Mouse (Mus musculus): ENCODE data around the gene Dock10. TPM values are rescaled to one million over a fixed set of nuclear protein-coding genes. Genes with fewer than 3 reads are reported as not detected.

Dock10 gene
- polyA plus RNA-seq, 1 experiment, result 23.4 TPM

GRCm38 (mm10) chr1:80556446-80556845 lies 201.9 kb downstream of the Dock10 start:
- Histone ChIP-seq H3K4me1 (ENCODE audit: control insufficient read depth, insufficient read depth, low read length) (no peaks in the 10 kb centered on the region), H3K4me3 (replicated peaks; ENCODE audit: control insufficient read depth, low read depth, low read length) (no peak overlapping the region), H3K27ac (ENCODE audit: control insufficient read depth, insufficient read depth, low read depth, low read length, poor library complexity) (no peak overlapping the region)
- 83% methylated on average over 1 of the region's 1 CpGs for whole genome bisulfite sequencing
- TF ChIP-seq POLR2A (IDR thresholded peaks at IDR 0.05; ENCODE audit: borderline replicate concordance, control insufficient read depth, low read depth, low read length), result no peak
- no peak for TF ChIP-seq CTCF (IDR thresholded peaks at IDR 0.05; ENCODE audit: control insufficient read depth, insufficient read depth, low read length)

- WGBS, result 93% methylated on average over 3 of the region's 3 CpGs
These were observed 216.8 kb downstream of the Dock10 start for GRCm38 (mm10) chr1:80541522-80541921.

GRCm38 (mm10) chr1:80522197-80522596 lies 236.1 kb downstream of the Dock10 start:
- Histone ChIP-seq H3K27ac (ENCODE audit: control insufficient read depth, insufficient read depth, low read depth, low read length, poor library complexity) (no peak overlapping the region), H3K4me3 (replicated peaks; ENCODE audit: control insufficient read depth, low read depth, low read length) (no peak overlapping the region), H3K4me1 (ENCODE audit: control insufficient read depth, insufficient read depth, low read length) (no peaks in the 10 kb centered on the region)
- 71% methylated on average over 5 of the region's 5 CpGs for WGBS
- TF ChIP-seq POLR2A (IDR thresholded peaks at IDR 0.05; ENCODE audit: borderline replicate concordance, control insufficient read depth, low read depth, low read length) (no peak), CTCF (IDR thresholded peaks at IDR 0.05; ENCODE audit: control insufficient read depth, insufficient read depth, low read length) (0 out of 2 replicates have a peak, but pooled peaks have one; percentile 12)

More at GRCm38 (mm10) chr1:80541522-80541921, 216.8 kb downstream of the Dock10 start:
- Histone ChIP-seq H3K4me1 (ENCODE audit: control insufficient read depth, insufficient read depth, low read length) (no peaks in the 10 kb centered on the region), H3K4me3 (replicated peaks; ENCODE audit: control insufficient read depth, low read depth, low read length) (no peak overlapping the region), H3K27ac (ENCODE audit: control insufficient read depth, insufficient read depth, low read depth, low read length, poor library complexity) (no peak overlapping the region)
- no peak for TF ChIP-seq CTCF (IDR thresholded peaks at IDR 0.05; ENCODE audit: control insufficient read depth, insufficient read depth, low read length)
- TF ChIP-seq POLR2A (IDR thresholded peaks at IDR 0.05; ENCODE audit: borderline replicate concordance, control insufficient read depth, low read depth, low read length), result no peak

- H3K4me1 ChIP-seq (ENCODE audit: control insufficient read depth, insufficient read depth, low read length), result no peaks in the 10 kb centered on the region
- no peak overlapping the region for H3K4me3 ChIP-seq (replicated peaks; ENCODE audit: control insufficient read depth, low read depth, low read length)
- TF ChIP-seq CTCF (IDR thresholded peaks at IDR 0.05; ENCODE audit: control insufficient read depth, insufficient read depth, low read length) (no peak), POLR2A (IDR thresholded peaks at IDR 0.05; ENCODE audit: borderline replicate concordance, control insufficient read depth, low read depth, low read length) (no peak)
- H3K27ac ChIP-seq (ENCODE audit: control insufficient read depth, insufficient read depth, low read depth, low read length, poor library complexity), result no peak overlapping the region
- 76% methylated on average over 2 of the region's 2 CpGs for WGBS
These were observed 237.9 kb downstream of the Dock10 start for GRCm38 (mm10) chr1:80520456-80520855.

- 68% methylated on average over 1 of the region's 1 CpGs for WGBS
- TF ChIP-seq POLR2A (IDR thresholded peaks at IDR 0.05; ENCODE audit: borderline replicate concordance, control insufficient read depth, low read depth, low read length), result no peak
- no peak for TF ChIP-seq CTCF (IDR thresholded peaks at IDR 0.05; ENCODE audit: control insufficient read depth, insufficient read depth, low read length)
- Histone ChIP-seq H3K4me1 (ENCODE audit: control insufficient read depth, insufficient read depth, low read length) (no peaks in the 10 kb centered on the region), H3K27ac (ENCODE audit: control insufficient read depth, insufficient read depth, low read depth, low read length, poor library complexity) (no peak overlapping the region), H3K4me3 (replicated peaks; ENCODE audit: control insufficient read depth, low read depth, low read length) (no peak overlapping the region)
These were observed 238.4 kb downstream of the Dock10 start for GRCm38 (mm10) chr1:80519893-80520292.

- H3K4me1 ChIP-seq (ENCODE audit: control insufficient read depth, insufficient read depth, low read length), result no peaks in the 10 kb centered on the region
- H3K27ac ChIP-seq (ENCODE audit: control insufficient read depth, insufficient read depth, low read depth, low read length, poor library complexity), result no peak overlapping the region
- no peak overlapping the region for H3K4me3 ChIP-seq (replicated peaks; ENCODE audit: control insufficient read depth, low read depth, low read length)
- 68% methylated on average over 6 of the region's 6 CpGs for WGBS
- TF ChIP-seq CTCF (IDR thresholded peaks at IDR 0.05; ENCODE audit: control insufficient read depth, insufficient read depth, low read length), result no peak
These were observed 242.5 kb downstream of the Dock10 start for GRCm38 (mm10) chr1:80515836-80516235.

GRCm38 (mm10) chr1:80512210-80512948 lies 245.9 kb downstream of the Dock10 start:
- 82% methylated on average over 8 of the region's 8 CpGs for WGBS
- H3K4me3 ChIP-seq (replicated peaks; ENCODE audit: control insufficient read depth, low read depth, low read length), result no peak overlapping the region
- H3K27ac ChIP-seq (ENCODE audit: control insufficient read depth, insufficient read depth, low read depth, low read length, poor library complexity), result no peak overlapping the region

GRCm38 (mm10) chr1:80504757-80505156 lies 253.6 kb downstream of the Dock10 start:
- whole genome bisulfite sequencing, result 62% methylated on average over 2 of the region's 2 CpGs

More at GRCm38 (mm10) chr1:80512210-80512948, 245.9 kb downstream of the Dock10 start:
- H3K4me1 ChIP-seq (ENCODE audit: control insufficient read depth, insufficient read depth, low read length), result no peaks in the 10 kb centered on the region
- TF ChIP-seq CTCF (IDR thresholded peaks at IDR 0.05; ENCODE audit: control insufficient read depth, insufficient read depth, low read length), result no peak
- no peak for TF ChIP-seq POLR2A (IDR thresholded peaks at IDR 0.05; ENCODE audit: borderline replicate concordance, control insufficient read depth, low read depth, low read length)

More at GRCm38 (mm10) chr1:80504757-80505156, 253.6 kb downstream of the Dock10 start:
- no peak for TF ChIP-seq POLR2A (IDR thresholded peaks at IDR 0.05; ENCODE audit: borderline replicate concordance, control insufficient read depth, low read depth, low read length)
- no peak for TF ChIP-seq CTCF (IDR thresholded peaks at IDR 0.05; ENCODE audit: control insufficient read depth, insufficient read depth, low read length)
- H3K4me3 ChIP-seq (replicated peaks; ENCODE audit: control insufficient read depth, low read depth, low read length), result no peak overlapping the region
- no peaks in the 10 kb centered on the region for H3K4me1 ChIP-seq (ENCODE audit: control insufficient read depth, insufficient read depth, low read length)
- no peak overlapping the region for H3K27ac ChIP-seq (ENCODE audit: control insufficient read depth, insufficient read depth, low read depth, low read length, poor library complexity)
